Mouse (Mus musculus) hindbrain, embryonic 14.5 days (tissue): ENCODE data around the gene Hibadh. TPM values are rescaled to one million over a fixed set of nuclear protein-coding genes. Genes with fewer than 3 reads are reported as not detected.

Experiments
- ATAC-seq: fragments of 200-750 bp; cut with Nextera tagmentation; 2 replicates; pipeline ENCODE4 v1.8.0; 2017; ENCODE audit warnings: moderate number of reproducible peaks, mild to moderate bottlenecking, moderate TSS enrichment, moderate library complexity; ENCODE audit not compliant: low FRiP score
- DNase-seq: peaks from one replicate; pipeline ENCODE4 v3.0.0-alpha.2; 2015; ENCODE audit warnings: low spot score
- H3K27ac ChIP-seq: fragments of 300-500 bp; sonication (generic); 2 replicates; pipeline ENCODE4 v1.5.1; 2014; ENCODE audit warnings: mild to moderate bottlenecking, moderate library complexity
- H3K27me3 ChIP-seq: fragments of 300-500 bp; sonication (generic); 2 replicates; pipeline ENCODE4 v1.6.1; 2014; ENCODE audit warnings: mild to moderate bottlenecking, low read length, mixed read lengths; ENCODE audit not compliant: control insufficient read depth, insufficient read depth
- H3K36me3 ChIP-seq: fragments of 300-500 bp; sonication (generic); replicated peaks from 2 replicates; pipeline ENCODE4 v1.6.1; 2014; ENCODE audit not compliant: control insufficient read depth, insufficient read depth
- H3K4me1 ChIP-seq: fragments of 300-500 bp; sonication (generic); replicated peaks from 2 replicates; pipeline ENCODE4 v1.6.1; 2014; ENCODE audit warnings: antibody characterized with exemption, low read length, mixed read lengths; ENCODE audit not compliant: control insufficient read depth, insufficient read depth
- H3K4me2 ChIP-seq: fragments of 300-500 bp; sonication (generic); replicated peaks from 2 replicates; pipeline ENCODE4 v1.6.1; 2014; ENCODE audit warnings: mild to moderate bottlenecking, moderate library complexity
- H3K4me3 ChIP-seq: fragments of 300-500 bp; sonication (generic); replicated peaks from 2 replicates; pipeline ENCODE4 v1.5.1; 2014; ENCODE audit warnings: mild to moderate bottlenecking, low read length
- H3K9ac ChIP-seq: fragments of 300-500 bp; sonication (generic); 2 replicates; pipeline ENCODE4 v1.6.1; 2014
- H3K9me3 ChIP-seq: fragments of 300-500 bp; sonication (generic); 2 replicates; pipeline ENCODE4 v1.6.1; 2016; ENCODE audit warnings: low read length; ENCODE audit not compliant: control insufficient read depth
- WGBS: fragments of 180-500 bp; shearing (Covaris S2); extraction: QIAGEN DNeasy Blood & Tissue Kit; methylation state at CpG from one replicate; pipeline ENCODE4 v1.1.7; 2014; 5-methylcytosine and 5-hydroxymethylcytosine counted together
- polyA plus RNA-seq: library from polyadenylated mRNA; unstranded; fragments of >200 nt; fragmentation: Nextera tagmentation; extraction: Ambion mirVana; gene quantifications from 2 replicates; pipeline ENCODE4 v1.2.1, GENCODE M21; 2014

Gene Hibadh
- polyA plus RNA-seq, 1 experiment from 2014 or later, result 45.3 TPM

DNA sequence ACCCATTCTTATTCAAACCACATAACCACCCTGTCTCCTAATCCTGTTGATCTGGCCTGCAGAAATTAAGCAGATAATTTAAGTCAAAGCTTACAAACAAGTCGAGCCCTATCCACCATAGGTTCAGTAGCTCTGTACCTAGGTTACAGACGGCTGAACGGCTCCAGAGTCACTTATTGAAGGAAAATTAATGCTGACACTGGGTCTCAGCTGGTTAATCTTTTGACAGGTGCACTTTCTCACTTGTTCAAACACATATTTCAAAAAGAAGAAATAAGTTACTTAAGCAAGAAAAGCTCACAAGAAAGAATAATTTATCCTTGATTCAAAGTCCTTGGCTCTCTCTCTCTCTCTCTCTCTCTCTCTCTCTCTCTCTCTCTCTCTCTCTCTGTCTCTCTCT, 81.1 kb downstream of the Hibadh start:
- Histone ChIP-seq H3K27me3 (peaks cover 7% of the 10 kb centered on the region; the same call in 1 of the 2 replicates), H3K36me3 (no peaks in the 10 kb centered on the region), H3K27ac (no peak overlapping the region), H3K4me3 (no peak overlapping the region), H3K9me3 (no peaks in the 10 kb centered on the region), H3K4me1 (no peaks in the 10 kb centered on the region), H3K4me2 (no peak overlapping the region), H3K9ac (no peak overlapping the region)
- WGBS, result 80% methylated on average over 3 of the region's 3 CpGs
- ATAC-seq, result no peak
- DNase-seq, result no peak

DNA sequence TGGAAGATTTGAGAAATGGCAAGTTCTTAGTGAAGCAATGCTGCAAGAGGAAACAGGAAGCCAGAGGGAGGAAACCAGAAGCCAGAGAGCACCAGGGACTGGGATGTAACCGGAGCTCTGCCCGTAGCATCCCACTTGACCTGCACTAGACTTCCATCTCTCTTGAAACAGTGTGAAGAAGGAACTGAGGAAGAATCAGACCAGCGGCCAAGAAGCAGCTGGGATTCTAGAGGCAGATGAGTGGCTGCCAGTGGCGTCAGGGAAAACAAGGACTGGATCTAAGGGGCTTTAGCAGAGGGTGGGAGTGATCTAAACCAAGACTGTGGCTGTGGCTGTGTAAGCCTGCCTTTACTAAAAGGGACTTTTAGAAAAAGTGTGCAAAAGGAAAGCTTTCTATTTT, 95.8 kb downstream of the Hibadh start:
- DNase-seq (no peak), ATAC-seq (no peak)
- 65% methylated on average over 4 of the region's 4 CpGs for WGBS
- no peaks in the 10 kb centered on the region for H3K27me3 ChIP-seq
- H3K27ac ChIP-seq, result no peak overlapping the region
- no peak overlapping the region for H3K4me2 ChIP-seq
- no peak overlapping the region for H3K9ac ChIP-seq
- H3K36me3 ChIP-seq, result peaks cover 23% of the 10 kb centered on the region
- H3K4me3 ChIP-seq, result no peak overlapping the region
- no peaks in the 10 kb centered on the region for H3K9me3 ChIP-seq
- H3K4me1 ChIP-seq, result no peaks in the 10 kb centered on the region

DNA sequence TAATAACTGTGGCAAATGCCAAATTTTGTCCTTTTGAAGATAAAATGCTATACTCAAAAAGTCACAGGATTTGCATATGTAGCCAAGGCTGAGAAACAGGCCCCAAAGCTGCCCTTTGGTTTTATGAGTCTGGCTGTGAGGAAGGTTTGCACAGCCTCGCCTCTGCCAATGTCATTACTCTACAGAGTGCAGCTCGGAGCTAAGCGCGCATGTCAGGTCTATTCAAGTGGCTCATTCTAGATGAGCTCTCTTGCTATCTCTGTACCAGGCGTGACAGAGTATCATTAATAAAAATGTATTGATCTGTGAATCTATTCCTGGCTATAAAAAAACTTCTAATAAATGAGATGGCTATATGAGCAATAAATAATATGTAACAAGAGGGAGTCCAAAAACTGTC, 97.7 kb downstream of the Hibadh start:
- Histone ChIP-seq H3K27ac (no peak overlapping the region), H3K9ac (no peak overlapping the region), H3K36me3 (peaks cover 22% of the 10 kb centered on the region), H3K27me3 (no peaks in the 10 kb centered on the region), H3K9me3 (no peaks in the 10 kb centered on the region), H3K4me3 (no peak overlapping the region), H3K4me2 (no peak overlapping the region), H3K4me1 (no peaks in the 10 kb centered on the region)
- WGBS, result 61% methylated on average over 5 of the region's 5 CpGs
- ATAC-seq (no peak), DNase-seq (no peak)

DNA sequence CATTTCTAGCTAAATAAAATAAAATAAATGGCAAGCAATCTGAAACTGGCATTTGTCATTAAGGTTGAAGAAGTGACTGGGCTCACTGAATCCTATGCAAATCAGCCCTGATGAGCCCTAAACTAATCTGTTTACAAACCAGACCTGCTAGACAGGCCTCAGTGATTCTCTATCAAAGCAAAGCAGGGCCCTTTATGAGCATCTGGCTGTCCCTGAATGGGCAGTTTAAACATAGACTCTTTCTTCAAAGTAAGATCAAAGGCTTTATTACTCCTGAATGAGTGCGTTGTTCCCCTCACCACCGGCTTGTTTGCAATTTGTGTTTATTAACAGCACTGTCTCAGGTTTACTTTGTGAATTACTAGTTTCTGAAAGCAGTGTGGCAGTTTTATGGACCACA, 100.3 kb downstream of the Hibadh start:
- no peak for ATAC-seq
- DNase-seq, result no peak
- no peak overlapping the region for H3K4me2 ChIP-seq
- no peak overlapping the region for H3K27ac ChIP-seq
- H3K9ac ChIP-seq, result no peak overlapping the region
- no peaks in the 10 kb centered on the region for H3K36me3 ChIP-seq
- H3K9me3 ChIP-seq, result 0 out of 2 replicates have a peak, but pooled peaks cover 5% of the 10 kb centered on the region
- no peak overlapping the region for H3K4me3 ChIP-seq
- H3K27me3 ChIP-seq, result no peaks in the 10 kb centered on the region
- H3K4me1 ChIP-seq, result no peaks in the 10 kb centered on the region
- WGBS, result 23% methylated on average over 2 of the region's 2 CpGs

DNA sequence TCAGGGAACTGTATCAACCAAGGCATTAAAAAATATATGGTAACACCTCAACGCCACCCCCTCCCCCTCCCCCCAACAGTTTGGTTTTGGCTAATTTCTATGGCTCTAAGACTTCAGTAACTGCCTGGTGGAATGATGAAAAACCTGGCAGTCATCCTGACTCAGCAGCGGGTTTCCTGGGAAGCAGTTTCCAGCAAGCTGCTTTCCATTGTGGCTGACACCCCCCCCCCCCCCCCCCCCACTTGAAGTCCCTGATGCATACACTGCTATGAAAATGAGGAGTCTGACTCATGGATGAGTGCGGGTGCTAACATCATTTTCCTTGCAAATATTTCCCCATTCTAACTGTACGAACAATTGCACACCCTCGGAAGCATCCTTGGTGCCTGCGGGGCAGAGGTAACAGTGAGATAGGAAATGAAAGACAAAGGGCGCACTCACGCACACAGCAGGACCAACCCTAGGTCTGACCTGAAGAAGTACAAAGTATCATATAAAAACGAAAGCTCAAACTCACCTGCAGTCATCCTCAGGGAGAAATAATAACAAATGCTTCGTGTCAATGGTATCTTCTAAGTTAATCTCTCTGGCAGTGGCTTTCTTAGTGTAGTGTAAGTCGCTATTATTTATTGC, 105.0 kb downstream of the Hibadh start:
- no peak for ATAC-seq
- no peak for DNase-seq
- Histone ChIP-seq H3K9me3 (0 out of 2 replicates have a peak, but pooled peaks cover 5% of the 10 kb centered on the region), H3K4me3 (no peak overlapping the region), H3K9ac (no peak overlapping the region), H3K4me2 (no peak overlapping the region), H3K4me1 (no peaks in the 10 kb centered on the region), H3K27ac (no peak overlapping the region), H3K36me3 (no peaks in the 10 kb centered on the region), H3K27me3 (no peaks in the 10 kb centered on the region)
- 84% methylated on average over 11 of the region's 11 CpGs for WGBS

DNA sequence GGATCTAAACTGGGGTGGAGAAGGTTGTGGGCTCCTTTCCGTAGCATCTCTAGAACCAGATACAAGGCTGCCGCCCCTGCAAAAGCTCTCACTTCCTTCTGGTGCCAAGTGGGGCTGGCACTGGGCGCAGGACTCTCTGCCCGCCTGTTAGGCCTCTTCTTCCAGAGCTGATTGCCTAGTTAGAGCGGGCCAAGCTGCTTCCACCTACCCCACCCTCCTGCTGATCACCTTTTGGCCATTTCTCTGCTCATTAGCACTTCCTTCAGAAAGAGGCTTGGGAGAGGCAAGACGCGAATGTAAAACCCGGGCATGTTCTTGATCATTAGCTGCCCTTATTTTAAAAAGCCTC, 108.1 kb downstream of the Hibadh start:
- no peaks in the 10 kb centered on the region for H3K4me1 ChIP-seq
- ATAC-seq, result no peak

DNA sequence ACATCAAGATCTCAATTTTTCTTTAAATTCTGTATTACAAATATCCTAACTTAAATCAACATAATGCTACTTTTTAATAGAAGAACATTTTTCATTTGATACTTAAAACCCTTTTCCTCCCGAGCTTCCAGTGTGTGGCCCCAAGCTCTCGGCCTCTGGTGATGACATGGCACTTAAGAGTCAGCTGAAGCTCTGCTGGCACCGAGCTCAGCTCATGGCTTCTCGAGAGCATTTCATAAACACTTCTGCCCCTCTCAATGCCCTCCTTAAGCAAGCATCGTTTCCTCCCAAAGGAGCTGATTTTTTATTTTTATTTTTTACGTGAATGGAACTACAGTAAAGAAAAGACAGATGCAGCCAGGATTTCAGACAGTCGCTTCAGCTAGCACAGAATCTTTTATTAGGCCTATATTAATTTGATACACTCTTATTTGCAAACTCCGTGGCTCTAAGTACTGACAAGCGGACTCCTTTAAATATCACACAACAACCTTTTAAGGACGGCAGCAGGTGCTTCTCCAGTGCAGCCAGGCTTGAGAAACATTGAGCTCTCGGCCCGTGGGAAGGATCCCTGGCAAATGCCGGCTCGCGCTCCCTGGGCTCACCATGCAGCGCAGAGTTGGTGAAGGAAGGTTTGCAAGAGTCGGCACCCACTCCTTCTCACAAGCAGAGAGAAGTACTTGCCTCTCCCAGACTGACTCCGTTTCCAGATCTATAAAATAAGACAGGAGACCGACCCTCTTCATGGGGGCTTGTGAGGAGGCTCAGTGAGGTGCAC, 108.6 kb downstream of the Hibadh start:
- no peaks in the 10 kb centered on the region for H3K9me3 ChIP-seq
- H3K27me3 ChIP-seq, result no peaks in the 10 kb centered on the region
- no peaks in the 10 kb centered on the region for H3K4me1 ChIP-seq
- no peak overlapping the region for H3K27ac ChIP-seq
- H3K36me3 ChIP-seq, result no peaks in the 10 kb centered on the region
- WGBS, result 86% methylated on average over 19 of the region's 19 CpGs
- no peak overlapping the region for H3K4me3 ChIP-seq
- H3K9ac ChIP-seq, result no peak overlapping the region
- H3K4me2 ChIP-seq, result no peak overlapping the region
- ATAC-seq, result no peak
- DNase-seq, result no peak

More for the DNA sequence above, 108.1 kb downstream of the Hibadh start:
- Histone ChIP-seq H3K9me3 (0 out of 2 replicates have a peak, but pooled peaks cover 4% of the 10 kb centered on the region), H3K36me3 (no peaks in the 10 kb centered on the region), H3K27ac (no peak overlapping the region), H3K27me3 (no peaks in the 10 kb centered on the region), H3K9ac (no peak overlapping the region), H3K4me3 (no peak overlapping the region), H3K4me2 (no peak overlapping the region)
- no peak for DNase-seq
- WGBS, result 89% methylated on average over 8 of the region's 8 CpGs

DNA sequence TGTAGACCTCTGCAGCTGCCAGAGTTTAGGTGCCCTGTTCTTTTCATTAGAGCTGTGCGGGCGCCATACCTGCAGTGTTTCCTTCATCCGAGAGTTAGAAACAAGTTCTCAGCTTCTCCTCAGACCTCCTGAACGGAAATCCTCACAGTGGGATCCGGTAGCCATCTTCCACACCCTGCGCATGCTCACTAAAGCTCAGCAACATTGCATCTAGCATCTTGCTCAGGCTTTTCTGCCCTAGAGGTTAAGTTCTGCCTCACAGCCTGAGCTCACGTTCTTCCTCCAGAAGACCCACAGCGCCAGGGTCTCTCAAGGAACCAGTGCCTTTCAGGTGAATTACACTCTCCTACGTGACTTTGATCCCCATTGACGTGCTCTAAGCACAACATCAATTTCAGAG, 109.3 kb downstream of the Hibadh start:
- Histone ChIP-seq H3K36me3 (no peaks in the 10 kb centered on the region), H3K27ac (no peak overlapping the region), H3K4me1 (no peaks in the 10 kb centered on the region), H3K4me2 (no peak overlapping the region), H3K9me3 (no peaks in the 10 kb centered on the region), H3K9ac (no peak overlapping the region), H3K4me3 (no peak overlapping the region), H3K27me3 (no peaks in the 10 kb centered on the region)
- no peak for ATAC-seq
- DNase-seq, result no peak
- 88% methylated on average over 10 of the region's 10 CpGs for WGBS

DNA sequence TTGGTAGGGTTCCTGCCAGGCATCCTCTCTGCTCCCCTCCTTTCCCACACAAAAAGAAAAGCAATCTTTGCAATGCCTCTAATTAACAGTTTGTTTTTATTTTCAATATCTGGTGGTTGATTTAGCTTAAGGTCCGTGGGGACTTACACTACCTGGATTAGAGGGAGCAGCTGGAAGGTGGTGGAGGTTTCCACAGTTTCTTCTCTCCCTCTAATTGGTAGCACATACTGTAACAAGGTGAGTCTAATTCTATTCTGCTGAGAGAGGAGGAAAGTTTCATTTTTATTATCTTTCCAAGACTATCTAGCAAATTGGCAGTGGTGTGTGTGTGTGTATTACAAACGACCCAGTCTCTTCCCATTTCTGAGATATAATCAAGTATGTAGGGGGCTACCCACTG, 116.0 kb downstream of the Hibadh start:
- Histone ChIP-seq H3K36me3 (no peaks in the 10 kb centered on the region), H3K4me1 (no peaks in the 10 kb centered on the region), H3K4me2 (no peak overlapping the region), H3K4me3 (no peak overlapping the region), H3K27ac (no peak overlapping the region), H3K27me3 (no peaks in the 10 kb centered on the region), H3K9ac (no peak overlapping the region), H3K9me3 (no peaks in the 10 kb centered on the region)
- DNase-seq (no peak), ATAC-seq (no peak)
- WGBS, result 38% methylated on average over 2 of the region's 2 CpGs
